Mouse (Mus musculus) kidney, adult 2 months (tissue): Measurements from ENCODE around the gene Lrig3. TPM values are rescaled to one million over a fixed set of nuclear protein-coding genes. Genes with fewer than 3 reads are reported as not detected.

Experiments used
- DNase-seq: peaks from one replicate; pipeline ENCODE4 v3.0.0; 2021
- H3K27ac ChIP-seq: fragments of 200-500 bp; 2 replicates; pipeline ENCODE4 v1.5.1; 2012; ENCODE audit warnings: low read depth, low read length, control low read depth, inconsistent platforms; ENCODE audit not compliant: insufficient read depth
- H3K27me3 ChIP-seq: fragments of 200-500 bp; replicated peaks from 2 replicates; pipeline ENCODE4 v1.6.1; 2012; ENCODE audit warnings: mild to moderate bottlenecking, moderate library complexity, low read length, inconsistent platforms; ENCODE audit not compliant: control insufficient read depth, insufficient read depth
- H3K36me3 ChIP-seq: fragments of 200-500 bp; 2 replicates; pipeline ENCODE4 v1.6.1; 2012; ENCODE audit warnings: mild to moderate bottlenecking, moderate library complexity, low read length, inconsistent platforms; ENCODE audit not compliant: control insufficient read depth, insufficient read depth
- H3K4me1 ChIP-seq: fragments of 200-500 bp; 2 replicates; pipeline ENCODE4 v1.6.1; 2011; ENCODE audit warnings: low read length; ENCODE audit not compliant: control insufficient read depth, insufficient read depth
- H3K4me3 ChIP-seq: fragments of 200-500 bp; 2 replicates; pipeline ENCODE4 v1.5.1; 2011; ENCODE audit warnings: mild to moderate bottlenecking, low read depth, low read length, control low read depth; ENCODE audit not compliant: insufficient read depth
- CTCF ChIP-seq: fragments of 200-500 bp; conservative IDR thresholded peaks from 2 replicates; pipeline ENCODE4 v1.5.1; 2011; ENCODE audit warnings: low read depth, mild to moderate bottlenecking, control low read depth, low read length, moderate library complexity, mixed read lengths; ENCODE audit not compliant: insufficient read depth, insufficient read length
- POLR2A ChIP-seq: fragments of 200-500 bp; IDR thresholded peaks from one replicate; pipeline ENCODE4 v1.6.1; 2011; ENCODE audit warnings: low read depth, low read length, control low read depth
- WGBS: fragments of 180-500 bp; shearing (Covaris S2); methylation state at CpG from one replicate; pipeline ENCODE4 v1.1.7; 2018; 5-methylcytosine and 5-hydroxymethylcytosine counted together
- polyA plus RNA-seq: library from polyadenylated mRNA; depleted of rRNA; stranded (reverse); fragments of >200 nt; gene quantifications from 2 replicates; pipeline ENCODE4 v1.2.3, GENCODE M21; 2012; rRNA removed

The Lrig3 gene
- 7.1 and 8.8 TPM in 2 replicates for polyA plus RNA-seq

GRCm38 (mm10) chr10:125965968-125966480, at the start of gene Lrig3:
Gene Lrig3 (plus strand): TSS chr10:125966168.
- TF ChIP-seq POLR2A (peak; percentile 59), CTCF (no peak)
- Histone ChIP-seq H3K27ac (peak within 1 kb of the TSS; percentile 97), H3K4me3 (peak within 1 kb of the TSS; percentile 99), H3K36me3 (no peaks in the 10 kb centered on the region), H3K4me1 (peaks cover 11% of the 10 kb centered on the region), H3K27me3 (no peaks in the 10 kb centered on the region)
- peak; percentile 94 for DNase-seq
- WGBS: under 1% methylated on average over 58 of the region's 62 CpGs

GRCm38 (mm10) chr10:125916781-125917180, 49.2 kb upstream of the Lrig3 start:
- TF ChIP-seq CTCF: no peak
- no peak for TF ChIP-seq POLR2A
- 18% methylated on average over 6 of the region's 6 CpGs for WGBS
- DNase-seq: no peak
- no peaks in the 10 kb centered on the region for H3K36me3 ChIP-seq
- H3K27me3 ChIP-seq: no peaks in the 10 kb centered on the region
- H3K4me3 ChIP-seq: peak overlapping the region; percentile 19; the same call in 1 of the 2 replicates
- H3K27ac ChIP-seq: no peak overlapping the region
- H3K4me1 ChIP-seq: no peaks in the 10 kb centered on the region

- Histone ChIP-seq H3K36me3 (no peaks in the 10 kb centered on the region), H3K4me3 (no peak overlapping the region), H3K27ac (no peak overlapping the region), H3K27me3 (no peaks in the 10 kb centered on the region), H3K4me1 (no peaks in the 10 kb centered on the region)
- no peak for DNase-seq
- TF ChIP-seq CTCF: no peak
- TF ChIP-seq POLR2A: no peak
- WGBS: 5% methylated on average over 9 of the region's 9 CpGs
Measured at GRCm38 (mm10) chr10:125917436-125917871, 48.5 kb upstream of the Lrig3 start.

GRCm38 (mm10) chr10:125918994-125919393, 47.0 kb upstream of the Lrig3 start:
- TF ChIP-seq POLR2A (no peak), CTCF (no peak)
- no peaks in the 10 kb centered on the region for H3K36me3 ChIP-seq
- no peak overlapping the region for H3K27ac ChIP-seq
- H3K4me3 ChIP-seq: no peak overlapping the region
- H3K4me1 ChIP-seq: no peaks in the 10 kb centered on the region
- H3K27me3 ChIP-seq: no peaks in the 10 kb centered on the region
- WGBS: 91% methylated on average over 1 of the region's 1 CpGs
- no peak for DNase-seq

- DNase-seq: no peak
- 30% methylated on average over 6 of the region's 6 CpGs for WGBS
- no peaks in the 10 kb centered on the region for H3K27me3 ChIP-seq
Measured at GRCm38 (mm10) chr10:125921654-125922446, 44.1 kb upstream of the Lrig3 start.

GRCm38 (mm10) chr10:125929961-125930360, 36.0 kb upstream of the Lrig3 start:
- Histone ChIP-seq H3K36me3 (no peaks in the 10 kb centered on the region), H3K4me3 (no peak overlapping the region), H3K4me1 (peaks cover 5% of the 10 kb centered on the region; the same call in 1 of the 2 replicates), H3K27ac (no peak overlapping the region), H3K27me3 (no peaks in the 10 kb centered on the region)
- 48% methylated on average over 3 of the region's 3 CpGs for WGBS
- peak; percentile 92 for DNase-seq
- no peak for TF ChIP-seq CTCF
- TF ChIP-seq POLR2A: no peak

More at GRCm38 (mm10) chr10:125921654-125922446, 44.1 kb upstream of the Lrig3 start:
- no peak overlapping the region for H3K27ac ChIP-seq
- H3K4me3 ChIP-seq: no peak overlapping the region
- no peaks in the 10 kb centered on the region for H3K36me3 ChIP-seq
- H3K4me1 ChIP-seq: no peaks in the 10 kb centered on the region
- TF ChIP-seq POLR2A (no peak), CTCF (no peak)

- Histone ChIP-seq H3K4me1 (peaks cover 5% of the 10 kb centered on the region; the same call in 1 of the 2 replicates), H3K27ac (0 out of 2 replicates have a peak overlapping the region, but pooled peaks have one; percentile 38), H3K4me3 (no peak overlapping the region), H3K36me3 (no peaks in the 10 kb centered on the region), H3K27me3 (no peaks in the 10 kb centered on the region)
- WGBS: 57% methylated on average over 6 of the region's 6 CpGs
- TF ChIP-seq CTCF: no peak
- no peak for TF ChIP-seq POLR2A
- peak; percentile 28 for DNase-seq
Measured at GRCm38 (mm10) chr10:125933388-125933787, 32.6 kb upstream of the Lrig3 start.
